Mouse (Mus musculus) CD4-positive, CD25-positive, alpha-beta regulatory T cell, adult 4 months (primary cell): ENCODE measurements around the gene Gadd45b. TPM values are rescaled to one million over a fixed set of nuclear protein-coding genes. Genes with fewer than 3 reads are reported as not detected.

Experiments
- ATAC-seq: one replicate; pipeline ENCODE4 v1.8.0; 2017
- polyA plus RNA-seq, 2 experiments: library from polyadenylated mRNA; unstranded; fragments of 100-300 nt; shearing (Covaris generic); gene quantifications; one replicate each; pipeline ENCODE4 v1.2.1; 2017

Gadd45b gene
- polyA plus RNA-seq, 2 experiments from 2014 or later: 25.3 to 38.9 TPM

GRCm38 (mm10) chr10:80957791-80958190, 27.9 kb downstream of the Gadd45b start:
- ATAC-seq: no peak

GRCm38 (mm10) chr10:80958979-80959637, 29.2 kb downstream of the Gadd45b start:
- ATAC-seq: no peak

- ATAC-seq: peak; percentile 29
These were observed 31.0 kb downstream of the Gadd45b start for GRCm38 (mm10) chr10:80960551-80961508.

- no peak for ATAC-seq
These were observed 32.2 kb downstream of the Gadd45b start for GRCm38 (mm10) chr10:80962051-80962472.

GRCm38 (mm10) chr10:80962585-80962984, 32.7 kb downstream of the Gadd45b start:
- ATAC-seq: no peak

GRCm38 (mm10) chr10:80963031-80963975, 33.4 kb downstream of the Gadd45b start:
- no peak for ATAC-seq

- no peak for ATAC-seq
These were observed 36.4 kb downstream of the Gadd45b start for GRCm38 (mm10) chr10:80966296-80966695.

- peak; percentile 90 for ATAC-seq
These were observed 37.3 kb downstream of the Gadd45b start for GRCm38 (mm10) chr10:80967101-80967656.

GRCm38 (mm10) chr10:80968106-80968505, 38.2 kb downstream of the Gadd45b start:
- ATAC-seq: no peak

GRCm38 (mm10) chr10:80969298-80969697, 39.4 kb downstream of the Gadd45b start:
- no peak for ATAC-seq

- no peak for ATAC-seq
These were observed 40.3 kb downstream of the Gadd45b start for GRCm38 (mm10) chr10:80970159-80970558.

- no peak for ATAC-seq
These were observed 41.7 kb downstream of the Gadd45b start for GRCm38 (mm10) chr10:80971533-80971932.

GRCm38 (mm10) chr10:80972071-80972987, 42.5 kb downstream of the Gadd45b start:
- ATAC-seq: no peak

GRCm38 (mm10) chr10:80973722-80974121, 43.8 kb downstream of the Gadd45b start:
- no peak for ATAC-seq

- no peak for ATAC-seq
These were observed 45.6 kb downstream of the Gadd45b start for GRCm38 (mm10) chr10:80975478-80975877.

GRCm38 (mm10) chr10:80981564-80982112, 51.8 kb downstream of the Gadd45b start:
- no peak for ATAC-seq
